Mouse (Mus musculus) liver, postnatal 0 days (tissue): Measurements from ENCODE around the gene Sept12. TPM values are rescaled to one million over a fixed set of nuclear protein-coding genes. Genes with fewer than 3 reads are reported as not detected.

Source experiments
- ATAC-seq: fragments of 200-750 bp; cut with Nextera tagmentation; 2 replicates; pipeline ENCODE4 v1.8.0; 2017; ENCODE audit warnings: mild to moderate bottlenecking, moderate library complexity
- DNase-seq: peaks from one replicate; pipeline ENCODE4 v3.0.0-alpha.2; 2016
- H3K27ac ChIP-seq: fragments of 300-500 bp; sonication (generic); 2 replicates; pipeline ENCODE4 v1.5.1; 2014; ENCODE audit warnings: antibody characterized with exemption, moderate library complexity, mild to moderate bottlenecking, low read depth
- H3K27me3 ChIP-seq: fragments of 300-500 bp; sonication (generic); 2 replicates; pipeline ENCODE4 v1.6.1; 2014; ENCODE audit warnings: low read length, control low read depth, mixed read lengths; ENCODE audit not compliant: insufficient read depth
- H3K36me3 ChIP-seq: fragments of 300-500 bp; sonication (generic); replicated peaks from 2 replicates; pipeline ENCODE4 v1.6.1; 2014; ENCODE audit warnings: mild to moderate bottlenecking, control low read depth, low read length, moderate library complexity, mixed read lengths; ENCODE audit not compliant: insufficient read depth
- H3K4me1 ChIP-seq: fragments of 300-500 bp; sonication (generic); 2 replicates; pipeline ENCODE4 v1.6.1; 2014; ENCODE audit warnings: antibody characterized with exemption, mild to moderate bottlenecking, control low read depth; ENCODE audit not compliant: insufficient read depth
- H3K4me2 ChIP-seq: fragments of 300-500 bp; sonication (generic); 2 replicates; pipeline ENCODE4 v1.6.1; 2014; ENCODE audit warnings: low read depth, mild to moderate bottlenecking, low read length, moderate library complexity, mixed read lengths
- H3K4me3 ChIP-seq: fragments of 300-500 bp; sonication (generic); 2 replicates; pipeline ENCODE4 v1.5.1; 2014; ENCODE audit warnings: low read depth, low read length
- H3K9ac ChIP-seq: fragments of 300-500 bp; sonication (generic); replicated peaks from 2 replicates; pipeline ENCODE4 v1.6.1; 2014; ENCODE audit warnings: mild to moderate bottlenecking, moderate library complexity
- H3K9me3 ChIP-seq: fragments of 300-500 bp; sonication (generic); 2 replicates; pipeline ENCODE4 v1.6.1; 2016; ENCODE audit warnings: mild to moderate bottlenecking, control low read depth, low read length, mixed read lengths
- CTCF ChIP-seq: sonication (generic); IDR thresholded peaks from 2 replicates; pipeline ENCODE4 v1.5.1; 2016; ENCODE audit warnings: antibody characterized with exemption, low read depth
- EP300 ChIP-seq: IDR thresholded peaks from 2 replicates; pipeline ENCODE4 v1.6.1; 2016; ENCODE audit warnings: antibody characterized with exemption, low read depth, mild to moderate bottlenecking
- WGBS: fragments of 180-500 bp; shearing (Covaris S2); extraction: QIAGEN DNeasy Blood & Tissue Kit; methylation state at CpG from one replicate; pipeline ENCODE4 v1.1.7; 2014; ENCODE audit not compliant: insufficient replicate concordance; 5-methylcytosine and 5-hydroxymethylcytosine counted together
- polyA plus RNA-seq: library from polyadenylated mRNA; unstranded; fragments of >200 nt; fragmentation: Nextera tagmentation; extraction: Ambion mirVana; gene quantifications from 2 replicates; pipeline ENCODE4 v1.2.1, GENCODE M21; 2015

Sept12 gene
- polyA plus RNA-seq, 1 experiment from 2014 or later: not detected

DNA sequence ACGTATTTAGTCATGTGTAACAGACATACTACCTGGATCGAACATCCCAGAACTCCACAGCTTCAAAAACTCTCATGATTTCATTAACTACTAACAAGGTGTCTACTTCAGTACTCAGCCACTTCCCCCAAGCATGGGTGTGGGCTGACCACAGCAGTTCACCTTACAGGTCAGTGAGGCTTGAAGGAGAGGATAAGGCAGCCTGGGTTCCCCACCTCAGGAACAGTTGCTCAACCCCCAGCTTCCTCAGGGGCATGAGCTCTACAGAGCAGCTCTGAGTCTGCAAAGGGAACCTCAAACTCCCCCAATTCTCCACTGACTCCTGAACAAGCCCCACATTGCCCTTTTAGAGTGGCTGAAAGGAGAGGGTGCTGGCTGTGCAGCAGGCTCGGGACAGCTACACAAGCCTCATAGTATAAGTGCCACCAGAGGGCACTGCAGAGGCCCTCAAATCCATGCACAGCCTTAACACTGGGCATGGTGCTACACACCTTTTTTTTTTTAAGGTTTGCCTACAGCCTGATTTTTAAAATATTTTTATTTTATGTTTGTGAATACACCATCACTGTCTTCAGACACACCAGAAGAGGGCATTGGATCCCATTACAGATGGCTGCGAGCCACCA, 17.8 kb downstream of the Sept12 start:
- Histone ChIP-seq H3K9me3 (no peaks in the 10 kb centered on the region), H3K27ac (no peak overlapping the region), H3K4me3 (no peak overlapping the region), H3K9ac (no peak overlapping the region), H3K4me2 (no peak overlapping the region), H3K36me3 (no peaks in the 10 kb centered on the region), H3K27me3 (no peaks in the 10 kb centered on the region), H3K4me1 (peaks cover 2% of the 10 kb centered on the region; the same call in 1 of the 2 replicates)
- TF ChIP-seq CTCF: peak; percentile 74
- TF ChIP-seq EP300: no peak
- ATAC-seq (peak; percentile 73), DNase-seq (peak; percentile 53)
- 60% methylated on average over 4 of the region's 4 CpGs for WGBS

DNA sequence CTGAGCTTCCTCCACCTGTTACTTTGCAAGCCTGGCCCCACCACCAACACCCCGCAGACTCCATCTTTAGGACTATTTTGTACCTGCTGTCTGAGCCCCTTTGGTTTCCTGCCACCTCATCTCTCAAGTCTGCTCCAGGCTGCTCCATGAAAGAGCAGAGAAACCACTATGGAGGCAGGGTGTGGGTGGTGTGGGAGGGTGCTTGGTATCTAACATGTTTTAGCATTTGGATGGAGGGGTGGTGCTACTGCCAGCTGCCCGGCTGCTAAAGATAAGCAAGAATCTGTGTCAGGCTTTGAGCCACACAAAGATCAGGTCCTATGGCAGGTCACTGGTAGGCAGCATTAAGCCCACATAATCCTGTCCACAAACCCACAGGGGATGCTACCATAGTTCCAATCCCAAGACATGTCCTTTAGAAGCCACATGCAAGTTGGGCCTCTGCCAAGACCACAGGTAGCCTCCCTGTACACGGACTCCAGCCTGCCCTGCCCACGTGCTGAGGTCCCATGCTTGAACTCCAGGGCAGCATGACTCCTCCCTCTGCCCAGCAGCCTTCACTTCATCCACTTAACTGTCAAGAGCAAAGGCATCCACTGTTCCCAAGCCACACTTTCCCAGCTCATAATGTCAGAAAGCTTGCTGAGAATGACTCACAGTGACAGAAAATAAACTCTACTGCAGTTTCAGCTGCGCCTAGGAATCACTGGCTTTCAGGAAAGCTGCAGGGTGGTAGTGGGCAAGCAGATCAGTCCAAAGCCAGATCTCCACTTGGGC, 19.2 kb downstream of the Sept12 start:
- Histone ChIP-seq H3K9ac (no peak overlapping the region), H3K36me3 (no peaks in the 10 kb centered on the region), H3K4me1 (peaks cover 2% of the 10 kb centered on the region; the same call in 1 of the 2 replicates), H3K27ac (no peak overlapping the region), H3K27me3 (no peaks in the 10 kb centered on the region), H3K4me3 (no peak overlapping the region), H3K4me2 (no peak overlapping the region), H3K9me3 (no peaks in the 10 kb centered on the region)
- 50% methylated on average over 5 of the region's 5 CpGs for WGBS
- DNase-seq (peak; percentile 39), ATAC-seq (peak; percentile 50)
- TF ChIP-seq EP300 (no peak), CTCF (no peak)

GRCm38 (mm10) chr16:4976180-4976579, 21.5 kb downstream of the Sept12 start:
- H3K9ac ChIP-seq: no peak overlapping the region
- H3K4me1 ChIP-seq: peaks cover 2% of the 10 kb centered on the region; the same call in 1 of the 2 replicates
- no peak overlapping the region for H3K4me3 ChIP-seq
- H3K4me2 ChIP-seq: no peak overlapping the region
- no peaks in the 10 kb centered on the region for H3K27me3 ChIP-seq
- H3K9me3 ChIP-seq: no peaks in the 10 kb centered on the region
- DNase-seq: no peak
- ATAC-seq: no peak
- no peak for TF ChIP-seq CTCF
- no peak for TF ChIP-seq EP300
- 66% methylated on average over 2 of the region's 2 CpGs for WGBS
- H3K36me3 ChIP-seq: no peaks in the 10 kb centered on the region
- H3K27ac ChIP-seq: no peak overlapping the region

- DNase-seq (no peak), ATAC-seq (no peak)
- WGBS: 91% methylated on average over 5 of the region's 5 CpGs
- H3K4me2 ChIP-seq: no peak overlapping the region
- H3K36me3 ChIP-seq: no peaks in the 10 kb centered on the region
- no peak overlapping the region for H3K4me3 ChIP-seq
- no peaks in the 10 kb centered on the region for H3K9me3 ChIP-seq
- TF ChIP-seq CTCF: no peak
- TF ChIP-seq EP300: no peak
- H3K9ac ChIP-seq: no peak overlapping the region
- H3K27me3 ChIP-seq: no peaks in the 10 kb centered on the region
- peaks cover 2% of the 10 kb centered on the region; the same call in 1 of the 2 replicates for H3K4me1 ChIP-seq
- no peak overlapping the region for H3K27ac ChIP-seq
Observed at GRCm38 (mm10) chr16:4974521-4974920, 23.1 kb downstream of the Sept12 start.

GRCm38 (mm10) chr16:4971626-4972025, 26.0 kb downstream of the Sept12 start:
- no peak overlapping the region for H3K27ac ChIP-seq
- no peaks in the 10 kb centered on the region; the same call in 1 of the 2 replicates for H3K4me1 ChIP-seq
- H3K36me3 ChIP-seq: no peaks in the 10 kb centered on the region
- H3K4me3 ChIP-seq: no peak overlapping the region
- 0 out of 2 replicates have a peak overlapping the region, but pooled peaks have one; percentile 19 for H3K9ac ChIP-seq
- TF ChIP-seq EP300 (no peak), CTCF (no peak)
- DNase-seq (no peak), ATAC-seq (peak; percentile 25; the same call in 1 of the 2 replicates)
- H3K27me3 ChIP-seq: no peaks in the 10 kb centered on the region
- H3K4me2 ChIP-seq: no peak overlapping the region
- WGBS: 51% methylated on average over 4 of the region's 4 CpGs
- no peaks in the 10 kb centered on the region for H3K9me3 ChIP-seq
